In the genomic region with DNA sequence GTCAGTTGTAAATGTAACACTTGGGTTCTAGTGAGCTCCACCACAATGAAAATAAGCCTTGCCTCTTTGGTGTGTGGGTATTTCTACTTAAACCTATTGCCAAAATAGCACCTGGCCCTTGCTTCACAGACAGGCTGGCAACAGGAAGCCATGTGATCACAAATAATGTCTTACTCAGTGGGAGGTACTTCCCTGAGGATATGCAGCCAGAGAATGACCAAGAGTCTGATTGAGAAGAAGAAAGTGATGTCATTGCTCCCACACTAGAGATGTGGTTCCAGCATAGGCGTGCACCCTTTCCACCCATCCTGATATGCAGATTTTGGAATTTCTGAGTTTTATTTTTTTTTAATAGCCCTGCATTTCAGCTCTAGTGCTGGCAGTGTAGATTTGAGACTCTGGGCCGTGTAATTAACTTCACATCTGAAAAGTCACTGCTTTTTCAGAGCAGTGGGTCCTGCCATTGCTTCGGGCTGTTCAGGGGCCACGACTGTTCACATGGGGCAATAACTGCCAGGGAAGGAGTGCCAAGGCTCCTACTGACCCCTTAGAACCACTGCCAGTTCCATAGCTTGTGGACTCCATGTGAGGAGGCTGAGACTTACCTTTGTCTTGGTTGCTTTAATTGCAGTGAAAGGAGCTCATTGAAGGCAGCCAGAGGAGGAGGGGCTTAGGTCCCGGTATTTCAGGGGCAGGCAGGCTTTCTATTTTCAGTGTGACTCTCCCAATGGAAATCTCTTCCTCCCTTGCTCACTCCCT, we compare ENCODE assay signal across 17 mouse cellular contexts.
DNase-seq lines count a peak whose midpoint lies in the region; ATAC-seq lines count a peak whose summit lies in the region.
"Had no signal": no experiment of that assay in that cellular context is flagged by ENCODE, and none has a peak within 500 bp of the region (broad histone marks: within the 10 kb centered on the region; RNA-seq: fewer than 3 reads in every experiment).

No protein-coding gene starts in this region.

- H3K9me3 ChIP-seq in hindbrain, embryonic 15.5 days = no peaks in the 10 kb centered on the region
- no peaks in the 10 kb centered on the region for H3K9me3 ChIP-seq in hindbrain, embryonic 11.5 days (ENCODE audit: control insufficient read depth, low read length)
- no peaks in the 10 kb centered on the region for H3K9me3 ChIP-seq in forebrain, embryonic 10.5 days
- no peaks in the 10 kb centered on the region for H3K9me3 ChIP-seq in midbrain, embryonic 16.5 days (replicated peaks; ENCODE audit: control insufficient read depth, low read length, poor library complexity, severe bottlenecking)
- H3K9me3 ChIP-seq: embryonic facial prominence, embryonic 15.5 days; heart, embryonic 15.5 days; limb, embryonic 10.5 days; liver, embryonic 15.5 days had no signal

- 50% methylated on average over 5 of the region's 5 CpGs for WGBS in hindbrain, embryonic 15.5 days
- WGBS in hindbrain, embryonic 11.5 days = 60% methylated on average over 5 of the region's 5 CpGs
- 53% methylated on average over 5 of the region's 5 CpGs for WGBS in forebrain, embryonic 10.5 days
- WGBS in midbrain, embryonic 16.5 days = 49% methylated on average over 5 of the region's 5 CpGs

- H3K4me3 ChIP-seq in hindbrain, embryonic 15.5 days = no peak overlapping the region
- no peak overlapping the region for H3K4me3 ChIP-seq in hindbrain, embryonic 11.5 days (ENCODE audit: low read depth, low read length)
- no peak overlapping the region for H3K4me3 ChIP-seq in forebrain, embryonic 10.5 days
- no peak overlapping the region for H3K4me3 ChIP-seq in midbrain, embryonic 16.5 days (ENCODE audit: low read depth, low read length)
- H3K4me3 ChIP-seq: embryonic facial prominence, embryonic 15.5 days; heart, embryonic 15.5 days; limb, embryonic 10.5 days; liver, embryonic 15.5 days had no signal

- peaks cover 24% of the 10 kb centered on the region for H3K4me1 ChIP-seq in hindbrain, embryonic 15.5 days (replicated peaks)
- no peaks in the 10 kb centered on the region for H3K4me1 ChIP-seq in hindbrain, embryonic 11.5 days (replicated peaks; ENCODE audit: control insufficient read depth, insufficient read depth, low read length)
- H3K4me1 ChIP-seq in forebrain, embryonic 10.5 days = peaks cover 22% of the 10 kb centered on the region
- H3K4me1 ChIP-seq in midbrain, embryonic 16.5 days (ENCODE audit: control insufficient read depth, insufficient read depth, low read length) = peaks cover 14% of the 10 kb centered on the region; the same call in 1 of the 2 replicates
- H3K4me1 ChIP-seq: liver, embryonic 15.5 days had no signal

- H3K27ac ChIP-seq in hindbrain, embryonic 15.5 days (replicated peaks) = peak overlapping the region; percentile 47; the same call in 1 of the 2 replicates
- no peak overlapping the region for H3K27ac ChIP-seq in hindbrain, embryonic 11.5 days (ENCODE audit: low read depth, low read length)
- H3K27ac ChIP-seq in forebrain, embryonic 10.5 days = peak overlapping the region; percentile 54
- H3K27ac ChIP-seq in midbrain, embryonic 16.5 days (ENCODE audit: low read length) = peak overlapping the region; percentile 28; the same call in 1 of the 2 replicates
- H3K27ac ChIP-seq: embryonic facial prominence, embryonic 15.5 days; heart, embryonic 15.5 days; limb, embryonic 10.5 days; liver, embryonic 15.5 days had no signal

- H3K36me3 ChIP-seq in hindbrain, embryonic 15.5 days = no peaks in the 10 kb centered on the region
- no peaks in the 10 kb centered on the region for H3K36me3 ChIP-seq in hindbrain, embryonic 11.5 days (ENCODE audit: control insufficient read depth, insufficient read depth, low read length)
- H3K36me3 ChIP-seq in forebrain, embryonic 10.5 days (replicated peaks) = no peaks in the 10 kb centered on the region
- H3K36me3 ChIP-seq in midbrain, embryonic 16.5 days (ENCODE audit: control insufficient read depth, insufficient read depth, low read length) = no peaks in the 10 kb centered on the region
- H3K36me3 ChIP-seq: embryonic facial prominence, embryonic 15.5 days; heart, embryonic 15.5 days; limb, embryonic 10.5 days; liver, embryonic 15.5 days had no signal

- H3K9ac ChIP-seq in hindbrain, embryonic 15.5 days = no peak overlapping the region
- no peak overlapping the region for H3K9ac ChIP-seq in hindbrain, embryonic 11.5 days (ENCODE audit: low read depth, low read length)
- H3K9ac ChIP-seq in midbrain, embryonic 16.5 days (ENCODE audit: low read depth, low read length) = no peak overlapping the region
- H3K9ac ChIP-seq: embryonic facial prominence, embryonic 15.5 days; heart, embryonic 15.5 days; liver, embryonic 15.5 days had no signal

- H3K4me2 ChIP-seq in hindbrain, embryonic 15.5 days = no peak overlapping the region
- no peak overlapping the region for H3K4me2 ChIP-seq in hindbrain, embryonic 11.5 days (replicated peaks; ENCODE audit: low read depth, low read length)
- H3K4me2 ChIP-seq in midbrain, embryonic 16.5 days (ENCODE audit: low read length) = no peak overlapping the region
- H3K4me2 ChIP-seq: embryonic facial prominence, embryonic 15.5 days; heart, embryonic 15.5 days; liver, embryonic 15.5 days had no signal

- H3K27me3 ChIP-seq in hindbrain, embryonic 15.5 days = no peaks in the 10 kb centered on the region
- H3K27me3 ChIP-seq in hindbrain, embryonic 11.5 days (ENCODE audit: control insufficient read depth, insufficient read depth, low read length) = no peaks in the 10 kb centered on the region
- H3K27me3 ChIP-seq in forebrain, embryonic 10.5 days (ENCODE audit: poor library complexity, severe bottlenecking) = no peaks in the 10 kb centered on the region
- H3K27me3 ChIP-seq in midbrain, embryonic 16.5 days (ENCODE audit: control insufficient read depth, insufficient read depth, low read depth, low read length) = no peaks in the 10 kb centered on the region
- H3K27me3 ChIP-seq: embryonic facial prominence, embryonic 15.5 days; heart, embryonic 15.5 days; liver, embryonic 15.5 days had no signal

- DNase-seq in hindbrain, embryonic 11.5 days (ENCODE audit: low spot score) = no peak
- DNase-seq in cerebellum, adult 11-12 months = peak; percentile 79
- DNase-seq in forebrain, embryonic 10.5 days (ENCODE audit: extremely low spot score, low spot score) = no peak
- no peak for DNase-seq in frontal cortex, postnatal 14 days (ENCODE audit: low spot score in 2 of 2)
- no peak for DNase-seq in adrenal gland, adult (ENCODE audit: inconsistent age in 2 of 2, low spot score in 1 of 2)
- DNase-seq in spleen, postnatal 10 days (ENCODE audit: low spot score in 2 of 2) = no peak
- DNase-seq: gastrocnemius, postnatal 25 days; lung, postnatal 4 days; right cerebral cortex, adult 18-20 months; thymus, postnatal 36 days had no signal

- peak; percentile 68; the same call in 1 of the 2 replicates for ATAC-seq in hindbrain, embryonic 15.5 days (ENCODE audit: low FRiP score, low read depth)
- ATAC-seq in hindbrain, embryonic 11.5 days (ENCODE audit: low FRiP score) = no peak
- no peak for ATAC-seq in midbrain, embryonic 16.5 days
- ATAC-seq: intestine, postnatal 0 days had no signal
